Mouse (Mus musculus) heart, adult 8-10 months (tissue): ENCODE data around the gene Nr6a1. TPM values are rescaled to one million over a fixed set of nuclear protein-coding genes. Genes with fewer than 3 reads are reported as not detected.

Source experiments
- DNase-seq: peaks from one replicate; pipeline ENCODE4 v3.0.0; 2022; ENCODE audit warnings: low spot score
- microRNA-seq: library from miRNA; unstranded; fragments of <30 nt; microRNA quantifications from one replicate; pipeline ENCODE4 v1.2.0, GENCODE M21; 2022
- total RNA-seq, 4 experiments: library from RNA; stranded (reverse); gene quantifications; 2 replicates each; pipeline ENCODE4 v1.2.4; 2022

Nr6a1 gene
- total RNA-seq, 4 experiments from 2014 or later = 1.2 to 2.2 (median 1.9) TPM

- DNase-seq = no peak
Observed at GRCm38 (mm10) chr2:38678947-38679346, 248.5 kb downstream of the Nr6a1 start.

- DNase-seq = no peak
Observed at GRCm38 (mm10) chr2:38675366-38675969, 252.0 kb downstream of the Nr6a1 start.

Small RNA genes within 50 kb of the gene (microRNA-seq; reads per million reads assigned to microRNA genes)
- gene Mir181a-2 = 72.5 reads per million, percentile 54 among the genes with 10 or more reads in this experiment
- 542 reads per million, percentile 76 among the genes with 10 or more reads in this experiment for gene Mir181b-2

Other genes with a start within 250 kb of the Nr6a1 start
- not detected for gene Nr5a1, start 213.1 kb downstream of the Nr6a1 start, total RNA-seq
- gene Olfml2a, start 4.3 kb upstream of the Nr6a1 start, total RNA-seq = 1 to 10 TPM; 3.2 to 3.9 (median 3.6) TPM
- gene Wdr38, start 69.8 kb upstream of the Nr6a1 start, total RNA-seq = under 1 TPM; 0.09 to 0.22 (median 0.13) TPM
- gene Arpc5l, start 77.7 kb upstream of the Nr6a1 start, total RNA-seq = 100 to 1,000 TPM in 3 of 4 experiments, 10 to 100 TPM in 1; 90.3 to 125 (median 106) TPM
- gene Rpl35, start 77.9 kb upstream of the Nr6a1 start, total RNA-seq = 100 to 1,000 TPM; 299 to 346 (median 322) TPM
- gene Golga1, start 137.9 kb upstream of the Nr6a1 start, total RNA-seq = 10 to 100 TPM; 12.0 to 15.7 (median 14.1) TPM